Mouse (Mus musculus): ENCODE results near the gene Timp1. TPM values are rescaled to one million over a fixed set of nuclear protein-coding genes. Genes with fewer than 3 reads are reported as not detected.

Timp1 gene
- polyA plus RNA-seq, 1 experiment from 2014 or later: 3.1 TPM

Small RNA genes within 50 kb of the gene (microRNA-seq; reads per million reads assigned to microRNA genes)
- not detected for gene Gm24824
- gene Mir5617: not detected

Other genes starting within 250 kb of the Timp1 start
- gene Uba1, start 211.8 kb upstream of the Timp1 start, polyA plus RNA-seq (2015; fragmentation: Nextera tagmentation; extraction: Ambion mirVana): 118 and 140 TPM in 2 replicates
- gene Cdk16, start 182.2 kb upstream of the Timp1 start, polyA plus RNA-seq (2015; fragmentation: Nextera tagmentation; extraction: Ambion mirVana): 32.0 and 36.7 TPM in 2 replicates
- 7.3 and 8.7 TPM in 2 replicates for gene Usp11, start 166.3 kb upstream of the Timp1 start, polyA plus RNA-seq (2015; fragmentation: Nextera tagmentation; extraction: Ambion mirVana)
- 43.1 and 46.6 TPM in 2 replicates for gene Araf, start 72.4 kb upstream of the Timp1 start, polyA plus RNA-seq (2015; fragmentation: Nextera tagmentation; extraction: Ambion mirVana)
- gene Syn1, start 50.8 kb downstream of the Timp1 start, polyA plus RNA-seq (2015; fragmentation: Nextera tagmentation; extraction: Ambion mirVana): 0.03 and 0.12 TPM in 2 replicates
- gene Cfp, start 61.4 kb downstream of the Timp1 start, polyA plus RNA-seq (2015; fragmentation: Nextera tagmentation; extraction: Ambion mirVana): 18.6 and 19.3 TPM in 2 replicates
- 1.9 and 2.7 TPM in 2 replicates for gene Elk1, start 80.4 kb downstream of the Timp1 start, polyA plus RNA-seq (2015; fragmentation: Nextera tagmentation; extraction: Ambion mirVana)
- gene Uxt, start 91.9 kb downstream of the Timp1 start, polyA plus RNA-seq (2015; fragmentation: Nextera tagmentation; extraction: Ambion mirVana): 51.8 and 57.8 TPM in 2 replicates
- gene Zfp182, start 192.2 kb downstream of the Timp1 start, polyA plus RNA-seq (2015; fragmentation: Nextera tagmentation; extraction: Ambion mirVana): 2.0 TPM in 2 replicates
- not detected in 2 replicates for gene Spaca5, start 198.2 kb downstream of the Timp1 start, polyA plus RNA-seq (2015; fragmentation: Nextera tagmentation; extraction: Ambion mirVana)
- 0.09 and 0.16 TPM in 2 replicates for gene Zfp300, start 219.4 kb downstream of the Timp1 start, polyA plus RNA-seq (2015; fragmentation: Nextera tagmentation; extraction: Ambion mirVana)
- not detected in 2 replicates for gene Ssxa1, start 245.7 kb downstream of the Timp1 start, polyA plus RNA-seq (2015; fragmentation: Nextera tagmentation; extraction: Ambion mirVana)

Measured in liver, embryonic 13.5 days (tissue).